Mouse (Mus musculus) spleen, embryonic (tissue): ENCODE data around the gene Myof.

Source experiments
- CTCF ChIA-PET: fragments of 350-600 bp; sonication (Branson Sonifier 250); formaldehyde crosslinking; loops from one replicate; lab custom pipeline; 2022; lab: Charles Lee

Gene Myof

DNA sequence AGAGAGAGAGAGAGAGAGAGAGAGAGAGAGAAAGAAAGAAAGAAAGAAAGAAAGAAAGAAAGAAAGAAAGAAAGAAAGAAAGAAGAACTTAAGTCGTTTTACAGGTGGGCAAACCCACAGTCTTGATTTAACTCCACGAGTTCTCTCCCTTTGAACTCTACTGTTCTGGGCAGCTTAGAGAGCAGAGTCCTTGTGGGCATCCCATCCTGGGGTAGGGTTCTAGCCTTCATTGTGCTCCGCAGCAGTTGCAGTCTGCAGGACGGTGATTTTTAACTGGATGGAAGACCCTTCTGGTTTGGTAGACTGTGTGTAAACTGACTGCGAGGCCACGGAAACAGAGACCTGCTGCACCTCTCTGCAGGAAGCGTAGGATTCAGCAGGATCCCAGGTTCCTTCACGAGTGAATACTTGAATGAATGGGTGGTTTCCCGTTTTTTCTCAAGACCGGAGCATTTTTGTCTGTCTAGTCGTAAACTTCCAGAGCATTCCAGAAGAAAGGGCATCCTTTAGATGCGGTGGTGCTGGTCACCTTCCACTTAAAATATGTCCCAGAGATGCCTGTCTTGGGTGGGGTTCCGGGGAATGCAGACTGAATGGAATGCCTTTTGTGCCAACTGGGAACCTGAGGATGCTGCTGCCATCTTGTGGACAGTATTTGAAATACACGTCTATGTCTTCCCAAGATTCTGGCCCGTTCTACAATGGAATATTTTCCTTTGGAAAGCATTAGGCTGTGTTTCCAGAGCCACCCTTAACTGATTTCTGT is 156.8 kb downstream of the Myof start:
- CTCF ChIA-PET = interaction anchor here (0.7 kb wide), 1 partner anchor 356 kb away, joined by 3 read pairs; no protein-coding TSS in a partner anchor

DNA sequence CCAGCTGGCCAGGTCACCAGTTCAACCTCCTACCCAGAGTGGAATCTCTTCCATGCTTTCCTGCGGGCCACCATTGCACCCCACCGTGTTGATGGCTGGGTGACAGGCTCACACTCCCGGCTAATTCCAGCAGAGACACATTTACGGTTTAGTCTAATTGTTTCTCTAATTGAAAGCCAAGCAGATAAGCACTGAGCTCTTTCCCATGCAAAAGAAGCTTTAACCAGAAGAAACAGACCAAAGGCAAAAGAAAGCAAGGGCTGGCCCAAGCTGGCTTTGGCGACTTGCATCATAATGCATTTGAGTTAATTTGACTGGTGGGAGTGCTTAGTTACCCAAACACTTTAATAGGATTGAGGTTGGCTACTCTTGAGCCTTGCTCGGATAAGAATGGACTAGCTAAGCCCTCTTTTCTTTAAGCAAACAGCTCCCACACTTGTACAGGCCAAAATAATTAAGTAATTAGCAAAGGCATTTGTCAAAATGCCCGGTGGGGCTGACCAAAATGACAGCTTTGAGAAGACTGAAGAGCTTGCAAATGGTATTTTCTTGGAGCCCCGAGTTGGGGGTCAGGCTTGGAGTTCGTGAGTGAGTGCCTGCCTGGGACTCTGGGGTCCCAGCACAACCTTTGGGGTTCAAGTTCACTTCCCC is 161.8 kb downstream of the Myof start:
- CTCF ChIA-PET = interaction anchor here (0.8 kb wide), 1 partner anchor 12 kb away, joined by 3 read pairs; no protein-coding TSS in a partner anchor

DNA sequence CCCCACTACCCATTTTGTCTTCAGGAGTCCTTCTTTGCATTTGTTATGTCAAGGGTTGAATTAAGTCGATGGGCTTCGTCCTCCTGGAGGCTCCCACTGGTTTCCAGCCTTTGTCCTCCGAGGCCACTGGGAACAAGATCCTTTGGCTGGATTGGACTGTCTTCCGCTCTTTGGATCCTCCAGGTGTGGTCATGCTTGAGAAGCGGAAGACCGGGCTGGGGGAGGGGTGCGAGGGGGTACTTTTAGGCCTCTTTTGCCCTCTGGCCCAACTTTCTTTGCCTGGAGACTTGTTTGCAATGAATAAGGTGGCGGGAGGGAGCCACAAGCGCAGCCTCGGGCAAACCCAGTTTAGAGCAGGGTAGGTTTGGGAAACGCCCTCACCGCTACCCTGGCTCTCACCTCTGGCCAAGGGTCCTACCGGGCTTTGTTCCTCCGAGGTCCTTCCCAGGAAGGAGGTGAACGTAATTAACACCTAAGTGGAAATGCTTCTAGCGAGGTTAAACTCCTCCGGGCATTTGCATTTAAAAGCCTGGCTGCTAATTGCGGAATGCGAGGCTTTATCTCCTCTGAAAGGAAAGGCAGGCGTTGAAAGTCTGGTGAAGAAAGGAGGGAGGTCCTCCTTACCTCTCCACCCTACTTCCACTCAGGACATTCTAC is 165.7 kb downstream of the Myof start:
- CTCF ChIA-PET = no interaction called here

DNA sequence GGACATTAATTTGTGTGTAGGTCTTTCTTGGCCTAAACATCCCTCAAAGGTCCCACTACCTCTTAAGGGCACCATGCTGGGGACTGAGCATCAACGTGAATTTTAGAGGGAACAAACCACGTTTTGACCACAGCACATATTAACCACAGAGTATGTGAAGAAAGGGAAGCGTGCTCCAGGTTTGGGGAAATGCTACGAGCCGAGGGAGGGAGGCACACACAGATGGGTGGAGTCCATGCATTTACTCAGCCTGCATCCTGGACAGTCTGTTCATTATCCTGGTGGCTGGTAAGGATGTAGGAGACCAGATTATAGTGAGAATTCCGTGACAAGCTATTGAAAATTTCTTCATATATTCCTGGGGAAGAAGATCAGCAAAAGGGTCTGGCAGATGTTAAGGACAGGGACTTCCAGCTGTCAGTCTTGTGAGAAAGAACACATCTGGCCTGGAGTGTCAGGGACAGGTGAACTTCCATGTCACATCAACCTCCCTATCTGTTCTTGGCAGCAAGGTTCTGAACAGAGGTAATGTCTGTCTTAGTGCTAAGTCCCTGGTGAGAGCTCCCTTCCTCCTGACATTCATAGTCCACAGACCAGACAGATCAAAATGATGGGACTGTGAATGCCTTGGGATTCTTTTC is 166.7 kb downstream of the Myof start:
- CTCF ChIA-PET = no interaction called here

DNA sequence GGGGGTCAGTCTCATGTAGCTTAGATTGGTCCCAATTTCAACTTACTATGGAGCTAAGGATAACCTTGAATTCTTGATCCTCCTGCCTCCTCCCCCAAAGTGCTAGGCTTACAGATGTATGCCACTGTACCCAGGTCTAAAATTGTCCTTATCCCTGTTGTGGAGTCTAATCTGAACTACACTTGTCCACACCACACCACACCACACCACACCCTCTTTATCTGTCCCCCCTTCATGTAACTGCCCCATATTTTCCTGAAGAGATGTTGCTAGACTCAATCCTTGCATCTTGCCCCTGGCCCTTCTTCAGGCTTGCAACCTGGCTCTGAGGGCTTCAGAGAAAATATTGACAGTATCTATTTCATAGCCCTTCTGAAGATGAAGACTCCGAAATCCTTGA is 169.9 kb downstream of the Myof start:
- CTCF ChIA-PET = interaction anchor here (0.6 kb wide), 1 partner anchor 74 kb away, joined by 3 read pairs; no protein-coding TSS in a partner anchor

DNA sequence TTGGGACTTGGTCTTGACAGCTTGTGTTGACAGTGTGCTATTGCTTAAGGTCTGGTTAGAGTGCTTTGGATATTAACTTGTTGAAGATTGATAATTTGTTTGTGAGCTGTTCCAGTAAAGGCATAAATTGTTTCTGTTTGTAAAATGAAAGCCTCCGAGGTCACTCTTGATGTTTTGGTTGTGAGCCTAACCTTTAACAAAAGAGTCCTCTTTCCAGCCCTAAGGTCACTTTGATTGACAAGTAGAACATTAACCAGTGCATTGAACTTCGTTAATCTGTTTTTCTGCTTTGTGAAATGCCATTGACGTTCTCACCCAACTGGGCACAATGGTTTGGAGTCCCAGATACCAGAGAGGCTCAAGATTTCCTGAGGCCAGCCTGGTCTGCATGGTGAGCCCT is 175.8 kb downstream of the Myof start:
- CTCF ChIA-PET = no interaction called here

DNA sequence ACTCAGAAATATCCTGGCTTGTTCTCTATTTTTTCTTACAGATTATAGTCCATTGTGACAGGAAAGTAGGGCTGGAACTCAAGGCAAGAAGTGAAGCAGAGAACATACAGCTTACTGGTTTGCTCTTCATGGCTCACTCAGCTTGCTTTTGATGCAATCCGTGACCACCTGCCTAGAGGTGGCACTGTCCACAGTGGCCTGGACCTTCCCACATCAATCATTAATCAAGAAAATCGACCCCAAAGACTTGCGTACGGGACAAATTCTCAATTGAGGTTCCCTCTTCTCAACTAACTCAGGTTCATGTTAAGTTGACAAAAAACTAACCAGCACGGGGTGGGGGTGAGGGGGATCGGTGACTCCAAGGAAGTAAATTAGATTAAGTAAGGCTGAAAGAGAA is 176.4 kb downstream of the Myof start:
- CTCF ChIA-PET = no interaction called here

DNA sequence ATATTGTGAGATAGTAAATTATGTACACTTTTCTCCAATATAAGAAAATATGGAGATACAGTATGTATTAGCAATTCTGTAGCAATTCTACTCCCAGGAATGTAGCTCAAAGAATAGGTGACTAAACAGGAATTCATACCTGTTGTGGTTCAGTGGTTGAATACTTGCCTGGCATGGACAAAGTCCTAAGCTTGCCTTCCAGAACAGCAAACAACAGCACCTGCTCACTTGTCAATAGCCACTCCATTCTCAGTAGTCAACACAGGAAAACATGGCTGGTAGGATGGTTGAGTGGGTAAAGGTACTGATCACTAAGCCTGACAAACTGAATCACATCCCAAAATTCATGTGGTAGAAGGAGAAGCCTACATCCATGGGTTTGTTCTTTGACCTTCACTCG is 182.2 kb downstream of the Myof start:
- CTCF ChIA-PET = no interaction called here

DNA sequence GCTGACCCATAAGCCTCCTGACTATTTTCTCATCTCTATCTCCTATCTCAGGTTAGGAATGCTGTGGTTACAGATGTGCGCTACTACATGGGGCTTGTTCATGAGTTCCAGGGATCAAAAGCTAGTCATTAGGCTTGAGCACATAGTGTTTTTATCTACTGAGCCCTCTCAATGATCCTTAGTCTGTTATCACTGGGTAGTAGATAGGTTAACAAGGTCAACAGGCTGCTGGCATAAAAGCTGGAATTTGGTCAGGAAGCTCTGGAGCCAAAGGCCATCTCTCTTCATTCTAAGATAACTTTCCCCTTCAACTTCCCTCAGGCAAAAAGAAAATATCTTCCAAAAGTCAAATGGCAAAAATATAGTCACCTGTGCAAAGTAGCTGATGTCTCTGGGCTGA is 183.1 kb downstream of the Myof start:
- CTCF ChIA-PET = no interaction called here

DNA sequence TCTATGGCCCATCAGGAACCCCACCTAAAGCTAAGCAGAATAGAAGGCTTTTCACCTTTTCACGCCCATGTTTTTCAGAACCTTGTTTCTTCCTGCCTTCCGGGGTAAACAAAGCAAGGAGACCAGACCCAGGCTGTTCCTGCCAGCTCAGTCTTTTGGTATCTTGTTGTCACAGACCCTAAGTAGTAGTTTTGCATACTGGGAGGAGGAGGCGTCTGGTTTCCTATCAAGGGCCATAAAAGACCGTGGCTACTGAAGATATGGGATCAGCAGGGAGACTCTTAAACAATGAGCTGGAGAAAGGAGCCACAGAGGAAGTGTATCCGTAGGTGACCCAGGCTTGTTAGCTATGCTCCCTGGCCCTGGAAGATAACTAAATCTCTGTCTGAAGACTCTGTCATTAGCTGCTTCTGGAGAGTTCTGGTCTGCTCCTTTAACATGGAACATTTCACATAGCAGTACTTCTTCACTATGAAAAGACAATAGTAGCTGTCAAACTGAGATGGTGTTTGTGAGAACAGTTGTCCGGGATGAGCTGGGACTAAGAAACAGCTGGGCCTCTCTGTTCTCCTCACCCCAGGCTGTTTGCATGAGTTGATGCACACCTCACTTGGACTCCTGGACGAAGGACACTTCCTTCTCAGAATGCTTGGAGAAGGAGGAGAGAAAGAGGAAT is 184.8 kb downstream of the Myof start:
- CTCF ChIA-PET = no interaction called here

DNA sequence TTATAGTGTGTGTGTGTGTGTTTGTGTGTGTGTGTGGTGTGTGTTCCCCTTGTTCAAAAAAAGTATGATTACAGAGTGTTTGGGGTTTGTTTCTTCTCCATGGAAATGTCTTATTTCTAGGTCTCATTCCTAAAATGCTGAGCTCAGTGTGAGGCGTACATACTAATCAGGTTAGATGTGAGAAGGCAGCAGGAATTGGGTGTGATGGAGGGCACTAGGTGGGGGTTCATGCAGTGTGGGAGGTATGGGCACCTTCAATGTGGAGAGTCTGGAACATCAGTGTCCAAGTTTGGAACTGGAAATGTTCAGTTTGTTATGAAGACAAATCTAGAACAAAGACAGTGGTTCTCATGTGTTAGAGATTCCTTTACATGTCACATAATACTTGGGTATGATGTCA is 191.3 kb downstream of the Myof start:
- CTCF ChIA-PET = no interaction called here

DNA sequence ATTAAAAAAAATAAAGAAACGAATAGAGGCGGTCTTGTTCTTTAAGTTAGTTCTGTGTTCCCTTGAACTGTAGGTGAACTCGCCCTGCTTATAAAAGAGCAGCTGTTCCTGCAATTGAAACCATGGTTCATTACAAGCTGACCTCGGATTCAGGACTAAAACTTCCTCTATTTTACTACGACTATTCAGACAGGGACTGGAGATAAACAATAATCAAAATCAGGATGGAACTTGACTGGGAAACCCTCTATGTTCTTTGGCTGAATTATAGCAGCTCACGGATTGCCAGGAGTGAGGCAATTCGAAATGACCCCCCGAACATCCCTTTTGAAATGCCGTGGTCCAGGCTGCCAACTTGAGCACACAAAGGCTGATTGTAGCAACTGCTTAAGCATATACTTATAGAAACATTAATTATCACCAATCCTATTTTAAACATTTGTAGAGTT is 191.8 kb downstream of the Myof start:
- CTCF ChIA-PET = interaction anchor here (0.8 kb wide), 1 partner anchor 24 kb away, joined by 6 read pairs; no protein-coding TSS in a partner anchor
